Mouse (Mus musculus) intestine, postnatal 0 days (tissue): ENCODE measurements around the gene Agpat2. TPM values are rescaled to one million over a fixed set of nuclear protein-coding genes. Genes with fewer than 3 reads are reported as not detected.
A peak's percentile ranks its signal among the peaks of the same experiment; 100 is the strongest.

ENCODE experiments used
- ATAC-seq: fragments of 200-750 bp; cut with Nextera tagmentation; 2 replicates; pipeline ENCODE4 v1.8.0; 2017; ENCODE audit warnings: mild to moderate bottlenecking, moderate TSS enrichment, moderate library complexity
- H3K27ac ChIP-seq: fragments of 300-500 bp; sonication (generic); 2 replicates; pipeline ENCODE4 v1.5.1; 2014; ENCODE audit warnings: mild to moderate bottlenecking, low read depth, low read length, moderate library complexity
- H3K27me3 ChIP-seq: fragments of 300-500 bp; sonication (generic); replicated peaks from 2 replicates; pipeline ENCODE4 v1.6.1; 2014; ENCODE audit warnings: low read length, mixed read lengths; ENCODE audit not compliant: control insufficient read depth, insufficient read depth
- H3K36me3 ChIP-seq: fragments of 300-500 bp; sonication (generic); 2 replicates; pipeline ENCODE4 v1.6.1; 2014; ENCODE audit warnings: mild to moderate bottlenecking, moderate library complexity; ENCODE audit not compliant: control insufficient read depth, insufficient read depth
- H3K4me1 ChIP-seq: fragments of 300-500 bp; sonication (generic); replicated peaks from 2 replicates; pipeline ENCODE4 v1.6.1; 2014; ENCODE audit warnings: antibody characterized with exemption, low read length, mixed read lengths; ENCODE audit not compliant: control insufficient read depth, insufficient read depth
- H3K4me2 ChIP-seq: fragments of 300-500 bp; sonication (generic); replicated peaks from 2 replicates; pipeline ENCODE4 v1.6.1; 2014; ENCODE audit warnings: low read depth, mild to moderate bottlenecking, moderate library complexity
- H3K4me3 ChIP-seq: fragments of 300-500 bp; sonication (generic); 2 replicates; pipeline ENCODE4 v1.5.1; 2014; ENCODE audit warnings: low read depth, low read length
- H3K9ac ChIP-seq: fragments of 300-500 bp; sonication (generic); 2 replicates; pipeline ENCODE4 v1.6.1; 2014; ENCODE audit warnings: mild to moderate bottlenecking, low read depth, low read length
- H3K9me3 ChIP-seq: fragments of 300-500 bp; sonication (generic); 2 replicates; pipeline ENCODE4 v1.6.1; 2016; ENCODE audit warnings: mixed run types; ENCODE audit not compliant: control insufficient read depth
- CTCF ChIP-seq: sonication (generic); IDR thresholded peaks from 2 replicates; pipeline ENCODE4 v1.5.1; 2016; ENCODE audit warnings: low read depth, mild to moderate bottlenecking, control low read depth, antibody characterized with exemption, moderate library complexity
- WGBS: fragments of 180-500 bp; shearing (Covaris S2); extraction: QIAGEN DNeasy Blood & Tissue Kit; methylation state at CpG from one replicate; pipeline ENCODE4 v1.1.7; 2014; 5-methylcytosine and 5-hydroxymethylcytosine counted together
- polyA plus RNA-seq: library from polyadenylated mRNA; unstranded; fragments of >200 nt; fragmentation: Nextera tagmentation; extraction: Ambion mirVana; gene quantifications from 2 replicates; pipeline ENCODE4 v1.2.1, GENCODE M21; 2015

Agpat2 gene
- polyA plus RNA-seq, 1 experiment from 2014 or later, result 128 TPM

DNA sequence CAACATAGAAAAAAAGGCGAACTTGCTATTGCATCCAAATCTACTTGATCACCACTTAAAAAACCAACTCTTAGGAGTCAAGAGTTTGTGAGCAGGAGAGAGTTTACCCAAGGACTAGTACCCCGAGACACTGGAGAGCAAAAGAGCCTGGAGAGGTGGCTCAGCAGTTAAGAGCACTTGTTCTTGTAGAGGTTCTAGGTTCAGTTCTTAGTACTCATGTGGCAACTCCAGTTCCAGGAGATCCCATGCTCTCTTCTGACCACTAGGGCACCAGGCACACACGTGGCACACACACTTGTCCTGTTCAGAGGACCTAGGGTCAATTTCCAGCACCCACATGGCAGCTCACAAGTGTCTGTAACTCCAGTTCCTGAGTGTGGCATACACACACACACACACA is 21.9 kb upstream of the Agpat2 start:
- no peak overlapping the region for H3K4me2 ChIP-seq
- no peaks in the 10 kb centered on the region for H3K9me3 ChIP-seq
- no peak for ATAC-seq
- no peaks in the 10 kb centered on the region for H3K36me3 ChIP-seq
- TF ChIP-seq CTCF, result peak; percentile 47
- H3K4me1 ChIP-seq, result 0 out of 2 replicates have a peak, but pooled peaks cover 3% of the 10 kb centered on the region
- no peak overlapping the region for H3K4me3 ChIP-seq
- WGBS, result 73% methylated on average over 3 of the region's 3 CpGs
- no peak overlapping the region for H3K9ac ChIP-seq
- H3K27me3 ChIP-seq, result no peaks in the 10 kb centered on the region
- no peak overlapping the region for H3K27ac ChIP-seq

DNA sequence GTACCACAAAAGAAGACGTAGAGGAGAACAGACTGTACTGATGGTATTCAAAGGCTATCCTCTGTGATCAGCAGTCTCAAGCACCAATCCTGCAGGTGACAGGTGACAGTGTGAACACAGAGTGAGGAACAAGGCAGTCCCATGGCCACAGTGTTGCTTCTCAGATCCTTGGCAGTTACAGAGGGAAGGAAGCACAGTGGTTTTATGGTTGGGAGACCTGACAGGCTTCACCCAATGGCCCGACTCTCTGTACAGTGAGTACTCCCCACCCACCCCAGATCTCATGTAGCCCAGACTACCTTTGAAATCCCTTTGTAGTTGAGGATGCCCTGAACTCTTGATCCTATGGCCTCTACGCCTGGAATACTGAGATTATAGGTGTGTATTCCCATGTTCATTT is 21.2 kb upstream of the Agpat2 start:
- H3K4me2 ChIP-seq, result no peak overlapping the region
- no peak overlapping the region for H3K9ac ChIP-seq
- 0 out of 2 replicates have a peak, but pooled peaks cover 3% of the 10 kb centered on the region for H3K4me1 ChIP-seq
- ATAC-seq, result no peak
- no peak overlapping the region for H3K27ac ChIP-seq
- H3K4me3 ChIP-seq, result no peak overlapping the region
- whole genome bisulfite sequencing, result 85% methylated on average over 3 of the region's 3 CpGs
- no peaks in the 10 kb centered on the region for H3K36me3 ChIP-seq
- no peaks in the 10 kb centered on the region for H3K27me3 ChIP-seq
- no peak for TF ChIP-seq CTCF
- H3K9me3 ChIP-seq, result no peaks in the 10 kb centered on the region

DNA sequence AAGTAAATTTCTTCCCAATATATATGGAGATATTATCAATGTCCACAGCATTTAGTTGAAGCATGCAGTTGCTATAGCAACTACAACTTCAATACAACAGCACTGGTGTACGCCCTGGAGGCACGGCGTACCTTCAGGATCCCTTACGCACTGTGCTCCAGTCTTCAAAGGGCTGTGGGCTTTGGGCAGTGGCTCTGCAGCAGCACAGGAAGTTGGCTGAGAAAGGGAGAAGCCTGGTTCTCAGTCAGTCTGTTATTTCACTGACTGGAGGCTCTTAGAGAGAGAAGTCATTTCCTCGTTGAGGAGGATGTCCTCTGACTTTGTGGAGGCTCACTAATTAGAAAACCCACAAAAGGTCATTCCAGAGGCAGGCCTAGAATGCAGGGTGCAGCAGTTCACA is 18.8 kb upstream of the Agpat2 start:
- no peak for TF ChIP-seq CTCF
- no peaks in the 10 kb centered on the region for H3K9me3 ChIP-seq
- no peak overlapping the region for H3K4me3 ChIP-seq
- H3K27ac ChIP-seq, result no peak overlapping the region
- no peak overlapping the region for H3K9ac ChIP-seq
- 63% methylated on average over 5 of the region's 5 CpGs for WGBS
- no peak for ATAC-seq
- H3K27me3 ChIP-seq, result no peaks in the 10 kb centered on the region
- H3K4me2 ChIP-seq, result no peak overlapping the region
- H3K4me1 ChIP-seq, result no peaks in the 10 kb centered on the region
- H3K36me3 ChIP-seq, result no peaks in the 10 kb centered on the region

DNA sequence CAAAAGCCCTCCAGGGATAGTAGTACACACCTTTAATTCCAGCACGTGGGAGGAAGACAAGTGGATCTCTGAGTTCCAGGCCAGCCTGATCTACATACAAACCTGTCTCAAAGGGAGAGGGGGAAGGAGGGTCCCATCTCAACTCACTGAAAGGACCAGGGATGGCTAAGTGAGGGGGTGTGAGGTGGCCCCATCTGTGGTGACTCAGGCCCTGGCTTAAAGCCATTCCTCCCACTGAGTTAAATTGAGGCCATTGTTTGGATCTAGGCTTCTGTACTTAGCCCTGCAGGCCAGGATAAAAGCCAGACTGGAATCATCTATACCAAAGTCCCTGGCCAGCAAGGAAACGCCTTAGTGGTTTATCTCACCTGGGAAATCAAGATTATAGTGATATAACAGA is 17.0 kb upstream of the Agpat2 start:
- 28% methylated on average over 2 of the region's 2 CpGs for WGBS
- Histone ChIP-seq H3K27ac (no peak overlapping the region), H3K4me2 (no peak overlapping the region), H3K4me3 (no peak overlapping the region), H3K36me3 (no peaks in the 10 kb centered on the region), H3K9ac (no peak overlapping the region), H3K4me1 (no peaks in the 10 kb centered on the region), H3K9me3 (no peaks in the 10 kb centered on the region), H3K27me3 (no peaks in the 10 kb centered on the region)
- ATAC-seq, result peak; percentile 23; the same call in 1 of the 2 replicates
- TF ChIP-seq CTCF, result no peak

DNA sequence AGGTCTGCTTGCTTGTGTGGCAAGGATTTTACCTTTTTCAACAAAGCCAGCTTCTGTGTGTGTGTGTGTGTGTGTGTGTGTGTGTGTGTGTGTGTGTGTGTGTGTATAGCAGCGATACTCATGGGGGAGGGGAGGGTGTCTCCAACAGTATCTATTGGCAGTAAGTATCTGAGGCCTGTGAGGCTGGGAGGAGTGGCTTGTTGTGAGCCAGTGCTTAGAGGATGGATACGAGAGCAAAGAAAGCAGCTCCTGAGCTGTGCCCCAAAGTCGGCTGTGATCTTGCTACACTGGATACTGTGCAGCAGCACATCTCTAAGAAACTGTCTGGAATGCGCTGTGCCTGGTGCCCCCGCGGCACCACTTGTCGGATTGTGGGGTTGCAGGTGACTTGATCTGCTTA is 13.7 kb upstream of the Agpat2 start:
- ATAC-seq, result no peak
- TF ChIP-seq CTCF, result no peak
- Histone ChIP-seq H3K27ac (no peak overlapping the region), H3K9me3 (no peaks in the 10 kb centered on the region), H3K4me3 (no peak overlapping the region), H3K36me3 (no peaks in the 10 kb centered on the region), H3K9ac (no peak overlapping the region), H3K27me3 (no peaks in the 10 kb centered on the region), H3K4me2 (no peak overlapping the region), H3K4me1 (no peaks in the 10 kb centered on the region)
- 57% methylated on average over 7 of the region's 7 CpGs for WGBS

DNA sequence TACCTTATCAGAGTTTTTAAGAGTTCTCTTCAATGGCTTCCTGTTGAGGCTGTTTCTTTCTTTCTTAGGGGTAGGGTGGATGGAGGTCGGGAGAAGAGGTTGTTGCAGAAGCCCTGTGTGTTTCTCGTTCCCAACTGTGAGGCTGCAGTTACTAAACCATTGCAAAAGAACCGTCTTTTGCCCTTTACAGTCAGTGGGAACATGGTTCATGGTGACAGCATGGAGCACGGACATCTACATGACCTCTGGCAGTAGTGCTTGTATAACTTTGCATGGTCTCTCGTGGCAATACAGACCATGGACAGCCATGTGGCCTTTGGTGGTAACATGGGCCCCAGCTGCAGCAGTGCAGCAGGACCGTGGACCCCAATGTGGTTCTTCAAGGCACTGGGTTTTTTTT is 13.1 kb upstream of the Agpat2 start:
- Histone ChIP-seq H3K4me1 (no peaks in the 10 kb centered on the region), H3K27ac (no peak overlapping the region), H3K27me3 (no peaks in the 10 kb centered on the region), H3K9me3 (no peaks in the 10 kb centered on the region), H3K9ac (no peak overlapping the region), H3K4me3 (no peak overlapping the region), H3K4me2 (no peak overlapping the region), H3K36me3 (no peaks in the 10 kb centered on the region)
- ATAC-seq, result no peak
- 82% methylated on average over 6 of the region's 6 CpGs for WGBS
- no peak for TF ChIP-seq CTCF
